16 mouse cellular contexts compared by ENCODE assay signal in genomic region chr1:83801759-83802158, GRCm38 (mm10).
"Had no signal": no experiment of that assay in that cellular context is flagged by ENCODE, and none has a peak within 500 bp of the region (broad histone marks: within the 10 kb centered on the region; RNA-seq: fewer than 3 reads in every experiment).

No protein-coding gene starts in this region.

- H3K9ac ChIP-seq: neural tube, embryonic 13.5 days; neural tube, embryonic 15.5 days; stomach, embryonic 15.5 days had no signal

- DNase-seq: retina, postnatal 1 day; right cerebral cortex, adult 18-20 months; right cerebral cortex, postnatal 14 days; right cerebral cortex, postnatal 25 days; right cerebral cortex, postnatal 4 days; spleen, adult 18-20 months; thymus, adult 18-20 months; thymus, adult 2 months; thymus, postnatal 14 days; thymus, postnatal 25 days; thymus, postnatal 36 days; thymus, postnatal 4 days had no signal

- H3K27me3 ChIP-seq: neural tube, embryonic 13.5 days; neural tube, embryonic 15.5 days; stomach, embryonic 15.5 days had no signal

- H3K4me2 ChIP-seq: neural tube, embryonic 13.5 days; neural tube, embryonic 15.5 days; stomach, embryonic 15.5 days had no signal

- H3K27ac ChIP-seq: neural tube, embryonic 13.5 days; neural tube, embryonic 15.5 days; stomach, embryonic 15.5 days; stomach, postnatal 0 days had no signal

- H3K4me3 ChIP-seq: neural tube, embryonic 13.5 days; neural tube, embryonic 15.5 days; stomach, embryonic 15.5 days had no signal

- H3K36me3 ChIP-seq: neural tube, embryonic 13.5 days; neural tube, embryonic 15.5 days; stomach, embryonic 15.5 days had no signal

- H3K4me1 ChIP-seq: neural tube, embryonic 15.5 days; stomach, embryonic 15.5 days had no signal

- H3K9me3 ChIP-seq: neural tube, embryonic 13.5 days; neural tube, embryonic 15.5 days; stomach, embryonic 15.5 days had no signal
